Mouse (Mus musculus) midbrain, embryonic 15.5 days (tissue): ENCODE results near the gene Klc4. TPM values are rescaled to one million over a fixed set of nuclear protein-coding genes. Genes with fewer than 3 reads are reported as not detected.

ENCODE experiments used
- ATAC-seq: fragments of 200-750 bp; cut with Nextera tagmentation; replicated peaks from 2 replicates; pipeline ENCODE4 v1.8.0; 2017; ENCODE audit warnings: moderate TSS enrichment
- H3K27ac ChIP-seq: fragments of 300-500 bp; sonication (generic); 2 replicates; pipeline ENCODE4 v1.5.1; 2015; ENCODE audit warnings: mild to moderate bottlenecking, inconsistent platforms
- H3K27me3 ChIP-seq: fragments of 300-500 bp; sonication (generic); replicated peaks from 2 replicates; pipeline ENCODE4 v1.6.1; 2015; ENCODE audit warnings: inconsistent platforms
- H3K36me3 ChIP-seq: fragments of 300-500 bp; sonication (generic); replicated peaks from 2 replicates; pipeline ENCODE4 v1.6.1; 2015; ENCODE audit warnings: inconsistent platforms
- H3K4me1 ChIP-seq: fragments of 300-500 bp; sonication (generic); 2 replicates; pipeline ENCODE4 v1.6.1; 2015; ENCODE audit warnings: inconsistent platforms
- H3K4me2 ChIP-seq: fragments of 300-500 bp; sonication (generic); 2 replicates; pipeline ENCODE4 v1.6.1; 2015; ENCODE audit warnings: inconsistent platforms, mild to moderate bottlenecking, moderate library complexity
- H3K4me3 ChIP-seq: fragments of 300-500 bp; sonication (generic); 2 replicates; pipeline ENCODE4 v1.5.1; 2015; ENCODE audit warnings: mild to moderate bottlenecking, inconsistent platforms
- H3K9ac ChIP-seq: fragments of 300-500 bp; sonication (generic); 2 replicates; pipeline ENCODE4 v1.6.1; 2015; ENCODE audit warnings: mild to moderate bottlenecking, inconsistent platforms
- H3K9me3 ChIP-seq: fragments of 300-500 bp; sonication (generic); 2 replicates; pipeline ENCODE4 v1.6.1; 2016; ENCODE audit warnings: inconsistent platforms
- WGBS: fragments of 180-500 bp; shearing (Covaris S2); methylation state at CpG from one replicate; pipeline ENCODE4 v1.1.7; 2015; ENCODE audit warnings: mixed read lengths; 5-methylcytosine and 5-hydroxymethylcytosine counted together
- polyA plus RNA-seq: library from polyadenylated mRNA; unstranded; fragments of >200 nt; fragmentation: Nextera tagmentation; extraction: Ambion mirVana; gene quantifications from 2 replicates; pipeline ENCODE4 v1.2.1, GENCODE M21; 2015

Gene Klc4
- polyA plus RNA-seq, 1 experiment from 2014 or later, result 42.5 TPM

DNA sequence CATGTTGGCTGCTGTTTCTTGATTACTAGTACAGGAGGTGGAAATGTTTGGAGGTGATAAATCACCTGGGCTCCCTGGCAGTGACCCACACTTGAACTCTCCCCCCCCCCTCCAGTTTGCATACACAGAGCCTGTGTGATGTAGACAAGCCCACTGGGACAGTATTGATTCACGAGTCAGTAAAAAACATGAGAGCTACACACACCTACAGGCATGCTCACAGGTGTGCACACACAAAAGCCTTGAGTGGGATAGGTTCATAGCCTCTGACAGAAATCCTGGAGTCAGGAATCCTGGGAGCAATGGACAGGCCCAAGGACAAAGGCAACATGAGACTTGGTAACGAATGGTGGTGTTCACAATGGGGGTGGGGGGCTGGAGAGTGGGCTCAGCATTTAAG, 33.6 kb downstream of the Klc4 start:
- Histone ChIP-seq H3K4me3 (no peak overlapping the region), H3K9me3 (no peaks in the 10 kb centered on the region), H3K4me2 (no peak overlapping the region), H3K4me1 (peaks cover 6% of the 10 kb centered on the region; the same call in 1 of the 2 replicates), H3K9ac (no peak overlapping the region), H3K27me3 (no peaks in the 10 kb centered on the region), H3K36me3 (no peaks in the 10 kb centered on the region), H3K27ac (no peak overlapping the region)
- no peak for ATAC-seq
- WGBS, result 62% methylated on average over 2 of the region's 2 CpGs

DNA sequence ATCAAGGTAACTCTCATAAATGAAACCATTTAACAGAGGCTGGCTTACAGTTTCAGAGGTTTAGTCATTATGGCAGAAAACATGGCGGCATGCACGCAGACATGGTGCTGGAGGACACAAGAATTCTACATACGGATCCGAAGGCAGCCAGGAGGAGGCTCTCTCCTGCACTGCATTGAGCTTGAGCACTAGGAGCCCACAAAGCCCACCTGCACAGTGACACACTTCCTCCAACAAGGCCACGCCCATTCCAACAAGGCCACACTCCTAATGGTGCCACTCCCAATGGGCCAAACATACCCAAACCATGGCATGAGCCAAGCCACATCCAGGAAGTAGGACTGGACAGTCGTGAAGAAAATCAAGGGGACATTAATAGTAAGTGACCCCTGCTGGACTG, 34.5 kb downstream of the Klc4 start:
- Histone ChIP-seq H3K27ac (no peak overlapping the region), H3K4me1 (peaks cover 6% of the 10 kb centered on the region; the same call in 1 of the 2 replicates), H3K9ac (no peak overlapping the region), H3K9me3 (no peaks in the 10 kb centered on the region), H3K27me3 (no peaks in the 10 kb centered on the region), H3K4me2 (no peak overlapping the region), H3K4me3 (no peak overlapping the region), H3K36me3 (no peaks in the 10 kb centered on the region)
- no peak for ATAC-seq
- 93% methylated on average over 6 of the region's 6 CpGs for whole genome bisulfite sequencing

DNA sequence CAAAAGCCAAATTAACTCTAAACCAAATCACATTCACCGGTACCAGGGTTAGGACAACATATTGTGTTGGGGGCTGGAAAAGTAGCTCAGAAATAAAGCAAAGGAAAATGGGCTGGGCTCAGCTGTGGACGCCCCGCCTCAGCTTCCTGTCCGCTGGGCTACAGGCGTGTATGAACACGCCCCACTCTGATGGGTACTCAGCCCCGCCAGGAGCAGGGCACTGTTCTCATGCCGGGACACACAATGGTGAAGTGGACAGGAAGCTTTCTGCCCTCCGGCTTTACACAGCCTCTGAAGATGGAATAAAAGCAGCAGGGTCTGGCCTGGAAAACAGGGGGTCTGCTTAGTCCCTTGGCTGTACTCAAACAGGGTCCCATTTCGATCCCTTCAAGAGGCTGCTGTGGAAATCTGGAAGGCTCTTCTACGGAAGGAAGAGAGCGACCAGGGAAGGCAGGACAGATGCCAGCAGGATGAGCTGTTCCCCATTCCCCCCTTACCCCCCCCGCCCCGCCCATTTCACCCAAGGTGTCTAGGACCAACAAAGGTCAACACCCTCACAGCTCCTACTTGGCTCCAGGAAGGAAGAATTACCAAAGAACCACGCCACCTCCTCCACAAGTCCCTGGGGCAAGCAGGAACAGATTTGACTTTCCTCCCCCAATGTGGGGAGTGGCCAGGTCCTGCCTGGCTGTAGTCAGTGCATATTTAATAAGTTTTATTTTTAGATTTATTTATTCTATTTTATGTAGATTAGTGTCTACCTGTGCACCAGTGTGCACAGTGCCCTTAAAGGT, 35.9 kb downstream of the Klc4 start:
- no peaks in the 10 kb centered on the region for H3K27me3 ChIP-seq
- H3K4me1 ChIP-seq, result peaks cover 15% of the 10 kb centered on the region
- no peaks in the 10 kb centered on the region for H3K9me3 ChIP-seq
- H3K4me2 ChIP-seq, result no peak overlapping the region
- 69% methylated on average over 15 of the region's 15 CpGs for WGBS
- H3K36me3 ChIP-seq, result no peaks in the 10 kb centered on the region
- no peak overlapping the region for H3K4me3 ChIP-seq
- H3K27ac ChIP-seq, result no peak overlapping the region
- H3K9ac ChIP-seq, result no peak overlapping the region
- ATAC-seq, result no peak

DNA sequence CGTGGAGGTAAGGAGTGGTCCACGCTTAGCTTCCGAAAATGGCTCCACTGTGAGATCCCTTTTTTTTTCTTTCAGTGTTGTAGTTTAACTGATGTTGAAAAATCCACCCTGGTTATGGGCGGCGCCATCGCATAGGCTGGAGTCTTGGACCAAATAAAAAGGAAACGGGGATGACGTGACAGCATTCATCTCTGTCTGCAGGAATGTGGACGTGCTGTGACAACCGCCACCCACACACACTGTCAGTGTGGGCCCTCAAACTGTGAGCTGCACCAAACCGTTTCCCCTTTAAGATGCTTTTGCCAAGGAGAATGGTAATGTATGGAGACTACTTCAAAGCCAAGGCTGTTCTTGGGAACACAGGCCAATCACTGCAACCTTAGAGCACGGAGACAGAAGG, 39.8 kb downstream of the Klc4 start:
- H3K4me2 ChIP-seq, result no peak overlapping the region
- no peaks in the 10 kb centered on the region for H3K27me3 ChIP-seq
- ATAC-seq, result no peak
- no peak overlapping the region for H3K4me3 ChIP-seq
- WGBS, result 75% methylated on average over 12 of the region's 12 CpGs
- H3K4me1 ChIP-seq, result peaks cover 18% of the 10 kb centered on the region
- no peak overlapping the region for H3K9ac ChIP-seq
- no peak overlapping the region for H3K27ac ChIP-seq
- H3K9me3 ChIP-seq, result no peaks in the 10 kb centered on the region
- no peaks in the 10 kb centered on the region for H3K36me3 ChIP-seq

DNA sequence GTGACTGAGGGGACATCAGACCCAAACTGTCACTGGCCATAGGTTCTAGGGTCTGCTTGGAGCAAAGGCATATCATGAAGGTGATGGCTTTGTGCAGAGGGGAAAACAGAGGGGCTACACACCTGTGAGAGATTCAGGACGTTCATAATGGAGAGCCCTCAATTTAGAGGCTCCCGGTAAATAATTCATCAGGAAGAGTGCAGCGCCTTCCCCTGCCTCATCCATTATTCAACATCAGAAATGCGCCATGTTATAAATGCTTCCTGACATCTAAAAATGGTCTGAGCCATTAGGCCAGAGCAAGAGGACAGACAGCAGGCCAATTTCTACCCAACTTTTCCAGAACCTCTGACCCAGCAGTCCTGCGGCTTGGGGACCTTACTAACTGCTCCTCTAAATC, 40.7 kb downstream of the Klc4 start:
- Histone ChIP-seq H3K27ac (peak overlapping the region; percentile 56), H3K36me3 (no peaks in the 10 kb centered on the region), H3K4me3 (no peak overlapping the region), H3K4me1 (peaks cover 18% of the 10 kb centered on the region), H3K9me3 (no peaks in the 10 kb centered on the region), H3K9ac (no peak overlapping the region), H3K4me2 (no peak overlapping the region), H3K27me3 (no peaks in the 10 kb centered on the region)
- no peak for ATAC-seq
- 34% methylated on average over 5 of the region's 5 CpGs for WGBS

DNA sequence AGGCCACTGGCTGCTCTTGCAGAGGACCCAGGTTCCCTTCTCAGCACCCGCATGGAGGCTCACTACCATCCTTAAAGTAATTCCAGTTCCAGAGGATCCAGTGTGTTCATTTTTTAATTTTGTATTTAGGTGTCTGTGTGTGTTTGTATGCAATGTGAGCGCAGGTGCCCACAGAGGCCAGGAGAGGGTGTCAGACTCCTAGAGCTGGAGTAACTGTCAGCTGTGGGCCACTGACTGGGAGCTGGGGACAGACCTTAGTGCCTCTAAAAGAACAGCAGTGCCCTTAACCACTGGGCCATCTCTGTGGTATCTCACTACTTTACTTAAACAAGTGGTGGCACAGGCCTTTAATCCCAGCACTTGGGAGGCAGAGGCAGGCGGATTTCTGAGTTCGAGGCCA, 42.6 kb downstream of the Klc4 start:
- Histone ChIP-seq H3K4me1 (peaks cover 15% of the 10 kb centered on the region), H3K4me3 (no peak overlapping the region), H3K4me2 (no peak overlapping the region), H3K9me3 (no peaks in the 10 kb centered on the region), H3K27ac (no peak overlapping the region), H3K36me3 (no peaks in the 10 kb centered on the region), H3K27me3 (no peaks in the 10 kb centered on the region), H3K9ac (no peak overlapping the region)
- ATAC-seq, result no peak
- WGBS, result 98% methylated on average over 4 of the region's 4 CpGs

DNA sequence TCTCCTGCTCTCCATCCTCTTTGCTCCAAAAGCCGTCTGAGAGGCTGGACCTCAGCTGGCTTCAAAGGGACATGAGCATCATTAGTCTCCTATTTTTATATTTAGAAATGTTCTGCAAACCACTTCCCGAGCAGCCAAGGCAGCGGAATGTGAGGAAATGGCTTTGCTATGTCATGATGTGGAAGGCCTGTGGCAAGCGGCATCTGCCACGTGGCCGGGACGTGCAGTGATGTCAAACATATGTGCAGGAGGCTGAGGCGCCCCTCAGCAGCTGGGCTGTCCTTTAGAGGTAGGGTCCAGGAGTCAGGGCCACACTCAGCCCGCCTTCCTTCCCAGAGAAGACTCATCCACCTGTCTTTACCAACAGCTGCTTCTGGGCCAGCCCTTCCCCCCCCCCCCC, 43.6 kb downstream of the Klc4 start:
- no peak for ATAC-seq
- no peaks in the 10 kb centered on the region for H3K9me3 ChIP-seq
- no peak overlapping the region for H3K4me3 ChIP-seq
- no peaks in the 10 kb centered on the region for H3K36me3 ChIP-seq
- 83% methylated on average over 9 of the region's 9 CpGs for WGBS
- no peak overlapping the region for H3K9ac ChIP-seq
- no peak overlapping the region for H3K4me2 ChIP-seq
- H3K4me1 ChIP-seq, result peaks cover 15% of the 10 kb centered on the region
- H3K27me3 ChIP-seq, result no peaks in the 10 kb centered on the region
- no peak overlapping the region for H3K27ac ChIP-seq

DNA sequence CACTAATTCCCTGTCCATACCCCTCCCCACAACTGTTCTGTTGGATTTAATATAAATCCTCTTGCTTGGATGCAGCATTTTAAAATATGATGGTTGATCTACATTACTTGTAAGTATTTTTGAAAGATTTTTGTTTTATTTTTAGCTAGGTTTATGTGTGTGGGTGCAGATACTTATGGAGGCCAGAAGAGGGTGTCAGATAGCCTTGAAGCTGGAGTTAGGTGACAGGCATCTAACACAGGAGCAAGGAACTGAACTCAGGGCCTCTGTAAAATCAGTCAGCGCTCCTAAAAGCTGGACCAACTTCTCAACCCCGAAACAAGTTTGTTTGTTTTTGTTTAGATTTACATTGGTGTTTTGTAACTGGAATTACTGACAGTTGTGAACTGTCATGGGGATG, 45.3 kb downstream of the Klc4 start:
- H3K27me3 ChIP-seq, result no peaks in the 10 kb centered on the region
- 0 out of 2 replicates have a peak, but pooled peaks cover 3% of the 10 kb centered on the region for H3K36me3 ChIP-seq
- peaks cover 12% of the 10 kb centered on the region for H3K4me1 ChIP-seq
- 90% methylated on average over 2 of the region's 2 CpGs for WGBS
- no peak overlapping the region for H3K27ac ChIP-seq
- no peak for ATAC-seq
- H3K4me2 ChIP-seq, result no peak overlapping the region
- no peaks in the 10 kb centered on the region for H3K9me3 ChIP-seq
- no peak overlapping the region for H3K4me3 ChIP-seq
- no peak overlapping the region for H3K9ac ChIP-seq

DNA sequence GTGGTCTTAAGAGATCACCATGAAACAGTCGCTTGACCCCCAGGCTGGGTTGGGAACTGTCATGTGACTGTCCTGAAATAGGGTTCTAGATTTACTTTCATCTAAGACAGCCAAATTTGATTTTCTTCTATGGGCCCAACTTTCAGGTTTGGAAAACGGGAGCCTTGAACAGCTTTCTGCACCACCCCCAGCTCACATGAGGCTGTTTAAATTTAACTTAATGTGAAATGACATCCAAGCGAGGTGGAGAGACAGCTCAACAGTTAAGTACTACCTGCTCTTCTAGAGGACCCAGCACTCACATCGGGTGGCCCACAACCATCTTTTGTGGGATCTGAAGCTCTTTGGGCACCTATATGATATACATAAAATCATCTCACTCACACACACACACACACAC, 46.9 kb downstream of the Klc4 start:
- no peak overlapping the region for H3K27ac ChIP-seq
- WGBS, result 81% methylated on average over 4 of the region's 4 CpGs
- H3K4me2 ChIP-seq, result no peak overlapping the region
- no peak for ATAC-seq
- H3K4me1 ChIP-seq, result peaks cover 3% of the 10 kb centered on the region; the same call in 1 of the 2 replicates
- H3K36me3 ChIP-seq, result 0 out of 2 replicates have a peak, but pooled peaks cover 3% of the 10 kb centered on the region
- H3K4me3 ChIP-seq, result no peak overlapping the region
- H3K9ac ChIP-seq, result no peak overlapping the region
- H3K9me3 ChIP-seq, result no peaks in the 10 kb centered on the region
- H3K27me3 ChIP-seq, result no peaks in the 10 kb centered on the region

DNA sequence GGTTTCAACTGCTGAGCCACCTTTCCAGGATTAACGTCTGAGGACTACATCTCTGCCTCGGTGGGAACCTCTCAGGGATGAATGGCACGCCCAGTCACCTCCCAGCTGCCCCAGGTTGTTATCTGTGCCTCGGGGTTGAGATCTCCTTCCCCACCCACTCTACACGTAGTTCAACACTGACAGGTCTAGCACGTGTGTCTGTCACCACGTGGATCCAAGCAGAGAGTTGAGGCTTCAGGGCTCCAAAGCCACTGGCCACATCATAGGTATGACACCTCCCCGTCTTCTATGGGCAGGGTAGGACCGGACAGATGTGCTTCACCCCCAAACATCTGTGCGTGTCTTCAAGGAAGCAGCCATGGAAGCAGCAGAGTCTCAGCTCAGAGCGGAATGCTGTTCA, 47.9 kb downstream of the Klc4 start:
- H3K4me1 ChIP-seq, result peaks cover 3% of the 10 kb centered on the region; the same call in 1 of the 2 replicates
- H3K9ac ChIP-seq, result no peak overlapping the region
- no peak overlapping the region for H3K27ac ChIP-seq

DNA sequence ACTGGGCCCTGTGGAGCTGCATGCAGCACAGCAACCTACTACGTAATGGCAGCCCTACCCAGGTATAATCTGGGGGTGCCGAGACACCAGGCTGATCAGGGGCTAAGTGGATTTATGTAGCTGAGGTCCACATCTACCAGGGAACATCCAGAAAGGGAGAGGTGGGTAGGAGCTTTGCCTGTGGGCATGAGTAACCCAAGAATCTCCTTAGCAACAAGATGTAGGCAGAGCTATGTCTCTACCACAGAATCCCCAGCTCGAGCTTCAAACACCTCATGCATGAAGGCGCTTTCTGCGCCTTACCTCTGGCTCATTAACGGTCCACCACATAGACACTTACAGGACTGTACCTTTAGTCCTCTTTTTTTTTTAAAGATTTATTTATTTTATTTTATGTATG, 50.5 kb downstream of the Klc4 start:
- Histone ChIP-seq H3K4me3 (no peak overlapping the region), H3K27me3 (no peaks in the 10 kb centered on the region), H3K9ac (no peak overlapping the region), H3K9me3 (no peaks in the 10 kb centered on the region), H3K4me2 (no peak overlapping the region), H3K27ac (0 out of 2 replicates have a peak overlapping the region, but pooled peaks have one; percentile 28), H3K36me3 (0 out of 2 replicates have a peak, but pooled peaks cover 3% of the 10 kb centered on the region), H3K4me1 (peaks cover 3% of the 10 kb centered on the region; the same call in 1 of the 2 replicates)
- no peak for ATAC-seq
- WGBS, result 84% methylated on average over 6 of the region's 6 CpGs

More for the DNA sequence above, 47.9 kb downstream of the Klc4 start:
- H3K36me3 ChIP-seq, result 0 out of 2 replicates have a peak, but pooled peaks cover 3% of the 10 kb centered on the region
- no peaks in the 10 kb centered on the region for H3K9me3 ChIP-seq
- no peak overlapping the region for H3K4me2 ChIP-seq
- no peak overlapping the region for H3K4me3 ChIP-seq
- ATAC-seq, result no peak
- H3K27me3 ChIP-seq, result no peaks in the 10 kb centered on the region
- WGBS, result 94% methylated on average over 11 of the region's 11 CpGs

DNA sequence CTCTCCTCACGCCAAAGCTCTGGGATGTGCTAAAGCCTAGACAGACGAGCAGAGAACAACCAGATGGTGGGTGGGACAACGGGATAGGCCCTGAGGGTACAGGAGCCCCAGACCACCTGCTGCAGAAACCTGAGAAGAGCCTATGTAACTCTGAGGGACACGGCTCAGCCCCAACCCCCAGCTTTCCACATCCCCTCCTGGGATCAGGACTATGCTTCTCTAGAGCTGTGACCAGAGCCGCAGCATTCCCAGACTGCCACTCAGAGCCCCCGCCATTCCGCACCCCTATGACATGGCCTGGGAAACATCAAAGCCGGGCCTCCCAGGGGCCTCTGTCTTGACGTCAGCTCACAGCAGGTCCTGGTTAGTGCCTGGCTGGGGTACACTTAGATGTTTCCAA, 51.2 kb downstream of the Klc4 start:
- WGBS, result 54% methylated on average over 9 of the region's 9 CpGs
- H3K27me3 ChIP-seq, result no peaks in the 10 kb centered on the region
- no peaks in the 10 kb centered on the region for H3K9me3 ChIP-seq
- peaks cover 3% of the 10 kb centered on the region; the same call in 1 of the 2 replicates for H3K4me1 ChIP-seq
- no peak overlapping the region for H3K9ac ChIP-seq
- ATAC-seq, result no peak
- H3K36me3 ChIP-seq, result peaks cover 3% of the 10 kb centered on the region; the same call in 1 of the 2 replicates
- H3K27ac ChIP-seq, result no peak overlapping the region
- H3K4me3 ChIP-seq, result no peak overlapping the region
- H3K4me2 ChIP-seq, result no peak overlapping the region

DNA sequence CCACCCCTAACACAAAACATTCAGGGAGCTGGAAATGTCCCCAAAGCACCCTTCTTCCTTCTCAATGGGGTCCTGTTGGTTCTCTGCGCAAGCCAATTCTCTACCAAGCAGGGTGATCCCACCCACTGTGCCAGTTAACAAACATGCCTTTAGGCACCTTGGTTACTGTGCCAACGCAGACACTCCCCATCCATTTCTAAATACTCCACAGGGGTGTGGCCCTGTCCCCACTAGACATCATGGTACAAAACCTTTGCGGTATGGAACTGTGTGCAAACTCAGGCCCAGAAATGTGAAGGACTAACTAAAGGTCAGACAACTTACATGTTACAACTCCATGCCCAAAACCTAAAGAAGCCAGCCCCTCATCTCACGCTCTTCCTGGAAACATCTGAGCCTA, 52.7 kb downstream of the Klc4 start:
- ATAC-seq, result no peak
- peaks cover 3% of the 10 kb centered on the region; the same call in 1 of the 2 replicates for H3K4me1 ChIP-seq
- 93% methylated on average over 4 of the region's 4 CpGs for WGBS
- H3K27me3 ChIP-seq, result no peaks in the 10 kb centered on the region
- no peak overlapping the region for H3K4me3 ChIP-seq
- H3K9ac ChIP-seq, result no peak overlapping the region
- H3K27ac ChIP-seq, result no peak overlapping the region
- no peaks in the 10 kb centered on the region for H3K9me3 ChIP-seq
- H3K36me3 ChIP-seq, result peaks cover 3% of the 10 kb centered on the region; the same call in 1 of the 2 replicates
- H3K4me2 ChIP-seq, result no peak overlapping the region
